Mouse (Mus musculus): ENCODE data around the gene Pcbp2. TPM values are rescaled to one million over a fixed set of nuclear protein-coding genes. Genes with fewer than 3 reads are reported as not detected.

Pcbp2 gene
- polyA plus RNA-seq, 1 experiment from 2014 or later, result 105 TPM

DNA sequence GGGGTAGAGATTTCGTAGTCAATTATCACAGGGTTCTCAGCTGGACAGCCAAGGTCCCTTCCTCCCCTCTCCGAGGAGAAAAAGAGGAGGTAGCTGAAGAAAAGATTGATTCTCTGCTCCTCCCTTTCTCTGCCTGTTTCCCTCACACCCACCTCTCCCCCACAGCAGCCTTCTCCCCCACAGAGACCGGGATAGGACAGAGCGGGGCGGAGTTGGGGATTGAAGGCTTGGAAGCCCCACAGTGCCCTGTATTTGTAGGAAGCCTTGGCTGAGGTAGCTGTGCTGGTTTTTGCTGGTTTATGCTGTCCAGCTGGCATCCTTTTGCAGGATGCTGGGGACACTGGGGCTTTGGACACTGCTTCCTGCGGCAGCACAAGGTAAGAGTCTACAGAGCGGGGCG, 25.2 kb upstream of the Pcbp2 start, which contains the start of gene Amhr2:
Amhr2 (plus strand) TSS at position 222 of the 400 bp plus-strand sequence.
- WGBS, result 67% methylated on average over 8 of the region's 8 CpGs

DNA sequence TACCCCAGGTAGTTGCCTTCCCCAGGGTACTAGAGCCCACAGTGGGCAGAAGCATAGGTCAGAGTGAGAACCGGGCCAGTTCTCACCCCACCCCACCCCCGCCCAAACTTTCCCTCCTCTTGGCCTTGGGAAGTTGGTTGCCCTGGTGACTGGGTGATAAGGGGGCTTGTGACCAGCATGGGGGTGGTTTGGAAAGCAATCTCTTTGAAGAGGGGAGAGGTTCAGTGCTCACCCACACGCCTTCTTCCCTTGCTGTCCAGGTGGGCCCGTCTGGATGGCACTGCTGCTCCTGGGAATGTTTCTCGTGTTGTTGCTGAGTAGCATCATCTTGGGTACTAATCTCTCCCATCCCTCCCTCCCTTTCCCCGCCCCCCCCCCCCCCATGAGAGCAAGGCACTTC, 23.9 kb upstream of the Pcbp2 start:
- Histone ChIP-seq H3K36me3 (ENCODE audit: control insufficient read depth, insufficient read depth, low read length) (no peaks in the 10 kb centered on the region), H3K4me1 (ENCODE audit: control insufficient read depth, insufficient read depth, low read length) (no peaks in the 10 kb centered on the region), H3K4me2 (ENCODE audit: low read length) (no peak overlapping the region), H3K27ac (ENCODE audit: low read length) (no peak overlapping the region), H3K4me3 (ENCODE audit: low read depth, low read length) (no peak overlapping the region), H3K9me3 (replicated peaks; ENCODE audit: control insufficient read depth, low read length, poor library complexity, severe bottlenecking) (no peaks in the 10 kb centered on the region), H3K9ac (ENCODE audit: low read depth, low read length) (no peak overlapping the region), H3K27me3 (ENCODE audit: control insufficient read depth, insufficient read depth, low read depth, low read length) (no peaks in the 10 kb centered on the region)
- ATAC-seq, result no peak
- WGBS, result 50% methylated on average over 5 of the region's 6 CpGs

More for the DNA sequence above, 25.2 kb upstream of the Pcbp2 start, which contains the start of gene Amhr2:
- Histone ChIP-seq H3K27ac (ENCODE audit: low read length) (no peak within 1 kb of the TSS), H3K4me2 (ENCODE audit: low read length) (no peak within 1 kb of the TSS), H3K36me3 (ENCODE audit: control insufficient read depth, insufficient read depth, low read length) (no peaks in the 10 kb centered on the region), H3K4me3 (ENCODE audit: low read depth, low read length) (no peak within 1 kb of the TSS), H3K4me1 (ENCODE audit: control insufficient read depth, insufficient read depth, low read length) (no peaks in the 10 kb centered on the region), H3K27me3 (ENCODE audit: control insufficient read depth, insufficient read depth, low read depth, low read length) (no peaks in the 10 kb centered on the region), H3K9ac (ENCODE audit: low read depth, low read length) (no peak within 1 kb of the TSS), H3K9me3 (replicated peaks; ENCODE audit: control insufficient read depth, low read length, poor library complexity, severe bottlenecking) (no peaks in the 10 kb centered on the region)
- no peak for ATAC-seq

DNA sequence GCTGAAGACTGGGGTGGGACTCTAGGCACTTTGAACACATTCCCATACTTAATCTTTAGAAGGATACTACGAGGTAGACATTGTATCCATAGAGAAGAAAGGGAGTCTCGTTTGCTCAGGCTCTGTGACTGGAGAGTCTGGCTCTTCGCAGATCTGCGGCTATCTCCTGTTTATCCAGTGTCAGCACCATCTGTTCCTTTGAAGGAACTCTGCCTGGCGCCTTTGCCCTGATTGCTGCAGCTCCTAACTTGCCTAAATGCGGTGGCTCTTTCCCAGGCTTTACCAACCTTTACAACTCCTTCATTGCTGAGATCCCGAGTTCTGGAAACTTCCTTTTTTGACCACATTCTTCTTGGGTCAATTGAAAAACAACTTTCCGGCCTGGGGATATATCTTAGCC, 21.0 kb upstream of the Pcbp2 start:
- Histone ChIP-seq H3K27ac (ENCODE audit: low read length) (no peak overlapping the region), H3K4me1 (ENCODE audit: control insufficient read depth, insufficient read depth, low read length) (no peaks in the 10 kb centered on the region), H3K27me3 (ENCODE audit: control insufficient read depth, insufficient read depth, low read depth, low read length) (no peaks in the 10 kb centered on the region), H3K4me2 (ENCODE audit: low read length) (no peak overlapping the region), H3K36me3 (ENCODE audit: control insufficient read depth, insufficient read depth, low read length) (no peaks in the 10 kb centered on the region), H3K9me3 (replicated peaks; ENCODE audit: control insufficient read depth, low read length, poor library complexity, severe bottlenecking) (no peaks in the 10 kb centered on the region), H3K9ac (ENCODE audit: low read depth, low read length) (no peak overlapping the region), H3K4me3 (ENCODE audit: low read depth, low read length) (no peak overlapping the region)
- no peak for ATAC-seq
- 75% methylated on average over 8 of the region's 8 CpGs for WGBS

DNA sequence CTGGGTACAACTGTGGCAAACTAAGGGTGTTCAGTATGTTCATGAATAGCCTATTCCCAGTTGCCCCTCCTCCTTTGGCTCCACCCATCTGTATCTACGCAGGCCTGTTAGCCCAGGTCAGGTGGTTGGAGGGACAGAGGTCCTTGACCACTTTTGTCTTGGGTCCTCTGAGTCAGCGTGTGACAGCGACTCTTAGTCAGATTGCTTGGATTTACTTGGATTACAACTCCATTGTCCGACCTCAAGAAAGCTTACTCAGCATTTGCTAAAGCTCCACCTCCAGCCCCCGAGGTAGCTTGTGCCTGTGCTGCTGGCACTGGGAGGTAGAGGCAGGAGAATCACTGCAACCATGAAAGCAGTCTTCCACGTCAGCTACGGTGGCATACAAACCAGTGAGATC, 19.4 kb upstream of the Pcbp2 start:
- H3K9me3 ChIP-seq (replicated peaks; ENCODE audit: control insufficient read depth, low read length, poor library complexity, severe bottlenecking), result no peaks in the 10 kb centered on the region
- no peaks in the 10 kb centered on the region for H3K27me3 ChIP-seq (ENCODE audit: control insufficient read depth, insufficient read depth, low read depth, low read length)
- no peaks in the 10 kb centered on the region for H3K36me3 ChIP-seq (ENCODE audit: control insufficient read depth, insufficient read depth, low read length)
- H3K9ac ChIP-seq (ENCODE audit: low read depth, low read length), result no peak overlapping the region
- 18% methylated on average over 7 of the region's 7 CpGs for WGBS
- no peak overlapping the region for H3K4me2 ChIP-seq (ENCODE audit: low read length)
- no peak overlapping the region for H3K27ac ChIP-seq (ENCODE audit: low read length)
- no peak for ATAC-seq
- no peaks in the 10 kb centered on the region for H3K4me1 ChIP-seq (ENCODE audit: control insufficient read depth, insufficient read depth, low read length)
- H3K4me3 ChIP-seq (ENCODE audit: low read depth, low read length), result no peak overlapping the region

DNA sequence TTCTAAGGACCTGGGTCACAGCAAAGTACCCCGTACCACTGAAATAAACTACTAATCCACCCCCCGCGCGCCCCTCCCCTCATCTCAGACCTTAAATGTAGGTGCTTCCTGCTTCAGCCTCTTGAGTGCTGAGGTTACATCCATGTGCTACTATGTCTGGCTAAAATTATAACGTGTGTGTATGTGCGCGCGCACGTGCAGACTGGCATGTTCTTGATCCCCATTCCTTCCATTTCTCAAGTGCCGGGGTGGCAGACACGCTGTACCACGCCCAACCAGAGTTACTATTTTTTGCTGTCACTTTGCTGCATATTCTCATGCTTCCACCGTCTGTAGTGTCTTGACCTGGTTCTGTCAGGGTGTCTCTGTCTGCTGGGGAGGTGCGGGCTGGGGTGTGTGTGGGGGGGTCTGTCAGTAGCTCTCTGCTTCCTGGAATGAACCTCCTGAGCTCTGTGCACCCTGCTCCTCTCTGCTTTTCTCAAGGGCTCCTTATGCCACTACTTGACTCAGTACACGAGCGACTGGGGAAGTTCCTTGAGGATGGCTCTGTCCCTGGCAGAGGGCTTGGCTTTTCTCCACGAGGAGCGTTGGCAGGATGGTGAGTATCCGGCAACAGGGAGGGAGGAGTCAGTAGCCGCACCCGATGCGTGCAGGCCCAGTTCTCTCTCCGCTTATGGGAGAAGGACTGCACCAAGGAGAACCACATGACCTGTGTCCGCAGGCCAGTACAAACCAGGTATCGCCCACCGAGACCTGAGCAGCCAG, 18.5 kb upstream of the Pcbp2 start:
- no peak overlapping the region for H3K4me2 ChIP-seq (ENCODE audit: low read length)
- H3K27me3 ChIP-seq (ENCODE audit: control insufficient read depth, insufficient read depth, low read depth, low read length), result no peaks in the 10 kb centered on the region
- no peaks in the 10 kb centered on the region for H3K4me1 ChIP-seq (ENCODE audit: control insufficient read depth, insufficient read depth, low read length)
- H3K4me3 ChIP-seq (ENCODE audit: low read depth, low read length), result no peak overlapping the region
- no peak overlapping the region for H3K27ac ChIP-seq (ENCODE audit: low read length)
- ATAC-seq, result no peak
- H3K36me3 ChIP-seq (ENCODE audit: control insufficient read depth, insufficient read depth, low read length), result no peaks in the 10 kb centered on the region
- H3K9ac ChIP-seq (ENCODE audit: low read depth, low read length), result no peak overlapping the region
- no peaks in the 10 kb centered on the region for H3K9me3 ChIP-seq (replicated peaks; ENCODE audit: control insufficient read depth, low read length, poor library complexity, severe bottlenecking)
- 83% methylated on average over 26 of the region's 26 CpGs for WGBS

DNA sequence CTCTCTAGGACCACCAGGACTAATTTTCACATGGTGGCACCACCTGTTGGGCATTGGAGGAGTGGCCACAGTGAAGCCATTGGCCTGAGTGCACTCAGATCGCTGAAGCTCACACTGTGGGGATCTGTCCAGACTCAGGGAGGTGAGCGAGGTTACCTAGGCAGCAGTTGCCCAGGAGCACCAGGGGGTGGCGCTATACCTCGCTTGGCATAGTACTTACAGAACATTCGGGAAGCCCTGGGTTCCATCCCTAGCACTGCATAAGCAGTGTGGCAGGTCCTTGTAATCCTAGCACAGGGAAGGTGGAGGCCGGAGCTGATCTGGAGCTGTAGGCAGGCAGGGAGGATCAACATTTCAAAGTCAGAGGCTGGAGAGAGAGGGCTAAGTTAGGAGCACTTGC, 14.3 kb upstream of the Pcbp2 start:
- H3K36me3 ChIP-seq (ENCODE audit: control insufficient read depth, insufficient read depth, low read length), result no peaks in the 10 kb centered on the region
- no peaks in the 10 kb centered on the region for H3K9me3 ChIP-seq (replicated peaks; ENCODE audit: control insufficient read depth, low read length, poor library complexity, severe bottlenecking)
- 39% methylated on average over 6 of the region's 6 CpGs for WGBS
- no peak overlapping the region for H3K4me2 ChIP-seq (ENCODE audit: low read length)
- no peak overlapping the region for H3K4me3 ChIP-seq (ENCODE audit: low read depth, low read length)
- peaks cover 17% of the 10 kb centered on the region for H3K4me1 ChIP-seq (ENCODE audit: control insufficient read depth, insufficient read depth, low read length)
- H3K27ac ChIP-seq (ENCODE audit: low read length), result no peak overlapping the region
- no peak overlapping the region for H3K9ac ChIP-seq (ENCODE audit: low read depth, low read length)
- no peak for ATAC-seq
- H3K27me3 ChIP-seq (ENCODE audit: control insufficient read depth, insufficient read depth, low read depth, low read length), result no peaks in the 10 kb centered on the region

DNA sequence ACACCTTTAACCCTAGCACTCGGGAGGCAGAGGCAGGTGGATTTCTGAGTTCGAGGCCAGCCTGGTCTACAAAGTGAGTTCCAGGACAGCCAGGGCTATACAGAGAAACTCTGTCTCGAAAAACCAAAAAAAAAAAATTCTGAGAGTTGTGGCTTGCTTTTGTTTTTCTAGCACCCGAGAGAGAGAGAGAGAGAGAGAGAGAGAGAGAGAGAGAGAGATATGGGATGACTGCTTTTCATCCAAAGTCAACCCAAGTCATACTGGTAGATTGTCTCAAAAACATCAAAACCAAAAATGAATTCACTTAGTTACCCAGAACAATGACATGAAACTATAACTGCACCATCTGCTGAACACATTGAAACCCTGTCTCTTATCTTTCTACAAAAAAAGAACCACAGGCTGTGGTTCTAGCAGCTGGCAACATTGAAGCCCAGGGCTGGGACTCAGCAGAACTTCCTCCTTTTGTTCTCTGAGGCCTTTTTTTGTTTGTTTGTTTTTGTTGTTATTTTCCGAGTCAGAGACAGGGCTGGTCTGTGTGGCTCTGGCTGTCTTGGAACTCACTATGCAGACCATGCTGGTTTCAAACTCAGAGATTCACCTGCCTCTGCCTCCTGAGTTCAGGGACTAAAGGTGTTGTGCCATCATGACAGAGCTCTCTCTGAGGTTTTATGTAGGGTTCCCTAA, 12.1 kb upstream of the Pcbp2 start:
- H3K27me3 ChIP-seq (ENCODE audit: control insufficient read depth, insufficient read depth, low read depth, low read length), result no peaks in the 10 kb centered on the region
- peaks cover 17% of the 10 kb centered on the region for H3K4me1 ChIP-seq (ENCODE audit: control insufficient read depth, insufficient read depth, low read length)
- H3K9me3 ChIP-seq (replicated peaks; ENCODE audit: control insufficient read depth, low read length, poor library complexity, severe bottlenecking), result no peaks in the 10 kb centered on the region
- 0 out of 2 replicates have a peak overlapping the region, but pooled peaks have one; percentile 6 for H3K27ac ChIP-seq (ENCODE audit: low read length)
- peak overlapping the region; percentile 3; the same call in 1 of the 2 replicates for H3K9ac ChIP-seq (ENCODE audit: low read depth, low read length)
- H3K4me2 ChIP-seq (ENCODE audit: low read length), result peak overlapping the region; percentile 61
- peak; percentile 37; the same call in 1 of the 2 replicates for ATAC-seq
- H3K4me3 ChIP-seq (ENCODE audit: low read depth, low read length), result peak overlapping the region; percentile 49
- H3K36me3 ChIP-seq (ENCODE audit: control insufficient read depth, insufficient read depth, low read length), result peaks cover 2% of the 10 kb centered on the region
- 84% methylated on average over 5 of the region's 5 CpGs for WGBS

DNA sequence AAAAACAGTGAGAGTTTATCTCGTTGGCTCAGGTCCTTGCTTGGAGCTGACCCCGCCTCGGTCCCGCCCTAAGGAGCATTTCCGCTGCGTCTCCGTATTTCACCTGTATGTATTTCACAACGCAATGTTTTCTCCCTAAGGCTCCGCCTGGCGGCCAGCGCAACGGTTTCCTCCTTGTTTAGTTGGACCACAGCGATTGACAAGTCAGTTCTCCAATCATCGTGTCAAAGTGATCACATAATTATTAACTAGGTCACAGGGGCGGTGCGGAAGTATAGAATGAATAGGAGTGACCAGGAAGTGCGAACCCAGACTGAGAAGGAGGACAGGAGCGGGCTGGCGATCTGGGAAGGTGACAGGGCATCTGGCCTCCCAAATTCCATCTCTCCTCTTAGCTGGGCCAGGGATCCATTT, 11.4 kb upstream of the Pcbp2 start, which contains the start of gene Prr13:
Prr13 (plus strand) TSS at position 125 of the 414 bp plus-strand sequence.
- H3K4me2 ChIP-seq (ENCODE audit: low read length), result peak within 1 kb of the TSS; percentile 61
- no peaks in the 10 kb centered on the region for H3K27me3 ChIP-seq (ENCODE audit: control insufficient read depth, insufficient read depth, low read depth, low read length)
- 0% methylated on average over 19 of the region's 19 CpGs for WGBS
- H3K4me3 ChIP-seq (ENCODE audit: low read depth, low read length), result peak within 1 kb of the TSS; percentile 49
- H3K9ac ChIP-seq (ENCODE audit: low read depth, low read length), result peak within 1 kb of the TSS; percentile 69
- H3K36me3 ChIP-seq (ENCODE audit: control insufficient read depth, insufficient read depth, low read length), result peaks cover 7% of the 10 kb centered on the region
- peak; percentile 92 for ATAC-seq
- H3K9me3 ChIP-seq (replicated peaks; ENCODE audit: control insufficient read depth, low read length, poor library complexity, severe bottlenecking), result no peaks in the 10 kb centered on the region
- H3K4me1 ChIP-seq (ENCODE audit: control insufficient read depth, insufficient read depth, low read length), result peaks cover 17% of the 10 kb centered on the region
- H3K27ac ChIP-seq (ENCODE audit: low read length), result peak within 1 kb of the TSS; percentile 51

DNA sequence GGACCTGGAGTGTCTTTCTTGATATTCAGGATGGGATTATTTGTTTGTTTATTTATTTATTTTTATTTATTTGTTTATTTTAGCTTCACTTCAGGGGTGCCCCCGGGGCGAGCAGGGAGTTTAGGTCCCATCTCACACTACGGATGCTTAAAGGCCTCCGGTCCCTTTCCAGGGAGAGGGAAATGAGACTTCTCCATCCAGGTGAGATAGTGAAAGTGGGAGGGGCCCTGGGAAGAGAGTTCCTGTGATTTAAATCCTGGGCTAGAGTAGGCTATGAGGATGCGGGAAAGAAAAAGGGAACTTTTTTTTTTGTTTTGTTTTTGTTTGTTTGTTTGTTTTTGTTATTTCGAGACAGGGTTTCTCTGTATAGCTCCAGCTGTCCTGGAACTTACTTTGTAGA, 11.0 kb upstream of the Pcbp2 start:
- 0 out of 2 replicates have a peak, but pooled peaks have one; percentile 47 for ATAC-seq

More for the DNA sequence above, 11.0 kb upstream of the Pcbp2 start:
- H3K27me3 ChIP-seq (ENCODE audit: control insufficient read depth, insufficient read depth, low read depth, low read length), result no peaks in the 10 kb centered on the region
- H3K4me1 ChIP-seq (ENCODE audit: control insufficient read depth, insufficient read depth, low read length), result peaks cover 17% of the 10 kb centered on the region
- H3K9me3 ChIP-seq (replicated peaks; ENCODE audit: control insufficient read depth, low read length, poor library complexity, severe bottlenecking), result no peaks in the 10 kb centered on the region
- WGBS, result 34% methylated on average over 6 of the region's 6 CpGs
- H3K36me3 ChIP-seq (ENCODE audit: control insufficient read depth, insufficient read depth, low read length), result peaks cover 7% of the 10 kb centered on the region
- H3K27ac ChIP-seq (ENCODE audit: low read length), result peak overlapping the region; percentile 51
- peak overlapping the region; percentile 69 for H3K9ac ChIP-seq (ENCODE audit: low read depth, low read length)
- peak overlapping the region; percentile 61 for H3K4me2 ChIP-seq (ENCODE audit: low read length)
- H3K4me3 ChIP-seq (ENCODE audit: low read depth, low read length), result peak overlapping the region; percentile 49

Data from midbrain, embryonic 16.5 days (tissue).